Mouse (Mus musculus): ENCODE measurements around the gene Lrrc8d.

DNA sequence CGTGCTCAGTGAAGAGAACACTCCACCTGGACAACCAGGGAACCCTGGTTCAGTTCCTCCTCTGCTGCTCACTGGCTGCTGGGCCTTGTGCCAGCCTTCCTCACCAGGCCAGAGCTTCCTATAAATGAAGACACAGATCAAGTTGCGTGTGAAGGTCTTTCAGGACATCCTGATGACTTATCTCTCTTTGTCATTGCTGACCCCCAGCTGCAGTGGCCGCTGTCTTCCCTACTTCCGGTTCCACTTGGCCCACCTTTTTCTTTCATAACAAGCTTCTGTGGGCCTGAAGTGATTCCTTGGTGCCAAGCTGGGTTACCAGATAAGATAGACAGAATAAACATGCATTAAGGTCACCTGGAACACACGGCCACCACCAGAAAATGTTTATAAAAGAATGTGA is 90.0 kb downstream of the Lrrc8d start:
- no peak for TF ChIP-seq ZC3H11A (IDR thresholded peaks at IDR 0.05; ENCODE audit: low read depth, low read length)
- TF ChIP-seq MAX (IDR thresholded peaks at IDR 0.05; ENCODE audit: low read length): no peak
- TF ChIP-seq CTCF (IDR thresholded peaks at IDR 0.05 in 2 of 3, conservative IDR thresholded peaks at IDR 0.05 in 1 of 3; ENCODE audit: control insufficient read depth in 1 of 3, insufficient read depth in 1 of 3, low read depth in 2 of 3, low read length in 3 of 3, poor library complexity in 1 of 3, severe bottlenecking in 1 of 3): no peak
- TF ChIP-seq POLR2A (IDR thresholded peaks at IDR 0.05; ENCODE audit: control insufficient read depth in 1 of 2, insufficient read depth in 1 of 2, low read depth in 1 of 2, low read length in 2 of 2, poor library complexity in 1 of 2): no peak
- TF ChIP-seq E2F4 (IDR thresholded peaks at IDR 0.05; ENCODE audit: borderline replicate concordance, low read depth, low read length): no peak
- TF ChIP-seq USF1 (IDR thresholded peaks at IDR 0.05; ENCODE audit: low read depth, low read length): no peak
- no peak for TF ChIP-seq MEF2A (IDR thresholded peaks at IDR 0.05; ENCODE audit: extremely low read depth, insufficient replicate concordance, low read depth, low read length, poor library complexity, severe bottlenecking)
- TF ChIP-seq UBTF (IDR thresholded peaks at IDR 0.05; ENCODE audit: borderline replicate concordance, insufficient read depth, low read depth, low read length): no peak
- no peak for TF ChIP-seq SMC3 (IDR thresholded peaks at IDR 0.05; ENCODE audit: low read depth, low read length)
- no peak for TF ChIP-seq BHLHE40 (IDR thresholded peaks at IDR 0.05; ENCODE audit: borderline replicate concordance, low read depth, low read length)
- no peak for TF ChIP-seq HCFC1 (IDR thresholded peaks at IDR 0.05; ENCODE audit: low read depth, low read length)

All from MEL (cell line).